Mouse (Mus musculus): ENCODE measurements at regions not wholly inside any gene's neighbourhood (a gene's known extent, or its start where the extent isn't known, plus 50 kb on each side); places are given as distances from the start of the nearest gene placed in this dataset.

GRCm38 (mm10) chr8:44030972-44031371 is 321.1 kb upstream of the Adam34 start:
- TF ChIP-seq POLR2A (IDR thresholded peaks at IDR 0.05; ENCODE audit: extremely low read depth, insufficient read depth, low read length) (no peak), CTCF (IDR thresholded peaks at IDR 0.05; ENCODE audit: low read depth, low read length) (no peak)
